Mouse (Mus musculus): ENCODE measurements at regions not wholly inside any gene's neighbourhood (a gene's known extent, or its start where the extent isn't known, plus 50 kb on each side); places are given as distances from the start of the nearest gene placed in this dataset.

- no peak overlapping the region for H3K27ac ChIP-seq (replicated peaks)
- ATAC-seq (ENCODE audit: low FRiP score), result no peak
- peak overlapping the region; percentile 11; the same call in 1 of the 2 replicates for H3K4me3 ChIP-seq (replicated peaks)
- H3K9me3 ChIP-seq (replicated peaks), result no peaks in the 10 kb centered on the region
- peaks cover 60% of the 10 kb centered on the region for H3K27me3 ChIP-seq (replicated peaks)
- no peaks in the 10 kb centered on the region for H3K36me3 ChIP-seq
- peak overlapping the region; percentile 44 for H3K4me2 ChIP-seq
- WGBS, result 4% methylated on average over 17 of the region's 17 CpGs
- H3K4me1 ChIP-seq, result peaks cover 32% of the 10 kb centered on the region
- H3K9ac ChIP-seq (replicated peaks), result no peak overlapping the region
Observed at GRCm38 (mm10) chr19:44692396-44692795, 63.4 kb upstream of the Pax2 start.

- Histone ChIP-seq H3K4me3 (replicated peaks) (peak overlapping the region; percentile 11; the same call in 1 of the 2 replicates), H3K9me3 (replicated peaks) (no peaks in the 10 kb centered on the region), H3K36me3 (no peaks in the 10 kb centered on the region), H3K4me1 (peaks cover 33% of the 10 kb centered on the region), H3K27ac (replicated peaks) (no peak overlapping the region), H3K4me2 (peak overlapping the region; percentile 44), H3K27me3 (replicated peaks) (peaks cover 58% of the 10 kb centered on the region), H3K9ac (replicated peaks) (no peak overlapping the region)
- 2% methylated on average over 16 of the region's 16 CpGs for WGBS
- no peak for ATAC-seq (ENCODE audit: low FRiP score)
Observed at GRCm38 (mm10) chr19:44692816-44693215, 63.0 kb upstream of the Pax2 start.

- Histone ChIP-seq H3K27ac (replicated peaks) (peak overlapping the region; percentile 51; the same call in 1 of the 2 replicates), H3K27me3 (replicated peaks) (peaks cover 52% of the 10 kb centered on the region), H3K4me1 (peaks cover 44% of the 10 kb centered on the region), H3K4me2 (0 out of 2 replicates have a peak overlapping the region, but pooled peaks have one; percentile 8), H3K9ac (replicated peaks) (0 out of 2 replicates have a peak overlapping the region, but pooled peaks have one; percentile 1), H3K9me3 (replicated peaks) (no peaks in the 10 kb centered on the region), H3K4me3 (replicated peaks) (no peak overlapping the region), H3K36me3 (no peaks in the 10 kb centered on the region)
- ATAC-seq (ENCODE audit: low FRiP score), result no peak
- WGBS, result 11% methylated on average over 3 of the region's 3 CpGs
Observed at GRCm38 (mm10) chr19:44695331-44695730, 60.5 kb upstream of the Pax2 start.

GRCm38 (mm10) chr19:44696059-44696712 lies 59.7 kb upstream of the Pax2 start:
- Histone ChIP-seq H3K4me2 (0 out of 2 replicates have a peak overlapping the region, but pooled peaks have one; percentile 8), H3K27me3 (replicated peaks) (peaks cover 50% of the 10 kb centered on the region), H3K27ac (replicated peaks) (peak overlapping the region; percentile 52; the same call in 1 of the 2 replicates), H3K9me3 (replicated peaks) (no peaks in the 10 kb centered on the region), H3K36me3 (no peaks in the 10 kb centered on the region), H3K4me3 (replicated peaks) (no peak overlapping the region), H3K4me1 (peaks cover 44% of the 10 kb centered on the region), H3K9ac (replicated peaks) (no peak overlapping the region)
- no peak for ATAC-seq (ENCODE audit: low FRiP score)
- 6% methylated on average over 8 of the region's 8 CpGs for WGBS

GRCm38 (mm10) chr19:44696773-44697172 lies 59.1 kb upstream of the Pax2 start:
- H3K4me2 ChIP-seq, result no peak overlapping the region
- H3K4me3 ChIP-seq (replicated peaks), result no peak overlapping the region
- WGBS, result 25% methylated on average over 9 of the region's 9 CpGs
- ATAC-seq (ENCODE audit: low FRiP score), result no peak
- H3K36me3 ChIP-seq, result no peaks in the 10 kb centered on the region
- H3K27me3 ChIP-seq (replicated peaks), result peaks cover 47% of the 10 kb centered on the region
- H3K9me3 ChIP-seq (replicated peaks), result no peaks in the 10 kb centered on the region
- peaks cover 44% of the 10 kb centered on the region for H3K4me1 ChIP-seq
- H3K9ac ChIP-seq (replicated peaks), result no peak overlapping the region
- H3K27ac ChIP-seq (replicated peaks), result no peak overlapping the region; the same call in 1 of the 2 replicates

GRCm38 (mm10) chr19:44698382-44699256 lies 57.2 kb upstream of the Pax2 start:
- H3K4me1 ChIP-seq, result peaks cover 37% of the 10 kb centered on the region
- H3K9ac ChIP-seq (replicated peaks), result no peak overlapping the region
- H3K27ac ChIP-seq (replicated peaks), result peak overlapping the region; percentile 75
- H3K9me3 ChIP-seq (replicated peaks), result no peaks in the 10 kb centered on the region
- no peak overlapping the region for H3K4me3 ChIP-seq (replicated peaks)
- ATAC-seq (ENCODE audit: low FRiP score), result peak; percentile 32
- peaks cover 48% of the 10 kb centered on the region for H3K27me3 ChIP-seq (replicated peaks)
- peak overlapping the region; percentile 37 for H3K4me2 ChIP-seq
- WGBS, result 9% methylated on average over 21 of the region's 21 CpGs
- H3K36me3 ChIP-seq, result no peaks in the 10 kb centered on the region

Data from neural tube, embryonic 15.5 days (tissue).